Mouse (Mus musculus): ENCODE results near the gene Rfx7.

DNA sequence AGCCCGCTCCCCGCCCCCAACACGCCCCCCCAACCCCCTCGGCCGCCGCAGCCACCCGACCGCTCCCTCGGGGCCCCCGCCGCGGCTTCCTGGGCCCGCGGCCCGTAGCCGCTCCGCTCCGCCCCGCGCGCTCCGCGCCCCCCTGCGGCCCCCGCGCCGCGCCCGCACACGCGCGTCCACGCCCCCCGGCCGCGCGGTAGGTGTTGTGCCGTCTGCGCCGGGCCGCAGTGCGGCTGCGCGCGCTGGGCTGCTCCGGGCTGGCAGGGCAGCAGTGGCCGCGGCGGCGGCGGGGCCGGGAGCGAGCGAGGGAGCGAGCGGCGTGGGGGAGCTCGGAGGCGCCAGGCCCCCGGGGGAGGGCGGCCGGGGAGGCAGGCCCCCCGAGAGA, at the start of gene Rfx7:
- no peak for TF ChIP-seq CTCF (IDR thresholded peaks at IDR 0.05; ENCODE audit: low read depth, low read length)
- no peak for TF ChIP-seq POLR2AphosphoS5 (IDR thresholded peaks at IDR 0.05; ENCODE audit: insufficient replicate concordance, low read depth, low read length)

Measured in G1E (cell line).